Mouse (Mus musculus) midbrain, embryonic 16.5 days (tissue): ENCODE data around the gene Ccdc152. TPM values are rescaled to one million over a fixed set of nuclear protein-coding genes. Genes with fewer than 3 reads are reported as not detected.

ENCODE experiments used
- ATAC-seq: fragments of 200-750 bp; cut with Nextera tagmentation; 2 replicates; pipeline ENCODE4 v1.8.0; 2017; ENCODE audit warnings: moderate TSS enrichment
- H3K27ac ChIP-seq: fragments of 300-500 bp; sonication (generic); 2 replicates; pipeline ENCODE4 v1.5.1; 2014; ENCODE audit warnings: mild to moderate bottlenecking, low read length, mixed read lengths
- H3K27me3 ChIP-seq: fragments of 300-500 bp; sonication (generic); 2 replicates; pipeline ENCODE4 v1.6.1; 2014; ENCODE audit warnings: low read depth, low read length, mixed read lengths; ENCODE audit not compliant: control insufficient read depth, insufficient read depth
- H3K36me3 ChIP-seq: fragments of 300-500 bp; sonication (generic); 2 replicates; pipeline ENCODE4 v1.6.1; 2014; ENCODE audit warnings: mild to moderate bottlenecking, low read length, moderate library complexity, mixed read lengths; ENCODE audit not compliant: control insufficient read depth, insufficient read depth
- H3K4me1 ChIP-seq: fragments of 300-500 bp; sonication (generic); 2 replicates; pipeline ENCODE4 v1.6.1; 2014; ENCODE audit warnings: mild to moderate bottlenecking, low read length, mixed read lengths; ENCODE audit not compliant: control insufficient read depth, insufficient read depth
- H3K4me2 ChIP-seq: fragments of 300-500 bp; sonication (generic); 2 replicates; pipeline ENCODE4 v1.6.1; 2014; ENCODE audit warnings: mild to moderate bottlenecking, low read length, mixed read lengths
- H3K4me3 ChIP-seq: fragments of 300-500 bp; sonication (generic); 2 replicates; pipeline ENCODE4 v1.5.1; 2014; ENCODE audit warnings: low read depth, mild to moderate bottlenecking, low read length, moderate library complexity, mixed read lengths
- H3K9ac ChIP-seq: fragments of 300-500 bp; sonication (generic); 2 replicates; pipeline ENCODE4 v1.6.1; 2014; ENCODE audit warnings: low read depth, low read length, mixed read lengths
- H3K9me3 ChIP-seq: fragments of 300-500 bp; sonication (generic); replicated peaks from 2 replicates; pipeline ENCODE4 v1.6.1; 2014; ENCODE audit warnings: mild to moderate bottlenecking, low read length, mixed read lengths; ENCODE audit not compliant: control insufficient read depth, poor library complexity, severe bottlenecking
- WGBS: fragments of 180-500 bp; shearing (Covaris S2); extraction: QIAGEN DNeasy Blood & Tissue Kit; methylation state at CpG from one replicate; pipeline ENCODE4 v1.1.7; 2014; 5-methylcytosine and 5-hydroxymethylcytosine counted together
- polyA plus RNA-seq: library from polyadenylated mRNA; unstranded; fragments of >200 nt; fragmentation: Nextera tagmentation; extraction: Ambion mirVana; gene quantifications from 2 replicates; pipeline ENCODE4 v1.2.1, GENCODE M21; 2015

The Ccdc152 gene
- polyA plus RNA-seq, 1 experiment from 2014 or later = not detected

- no peak overlapping the region for H3K9ac ChIP-seq
- no peaks in the 10 kb centered on the region for H3K36me3 ChIP-seq
- WGBS = 16% methylated on average over 6 of the region's 6 CpGs
- ATAC-seq = peak; percentile 50
- H3K27me3 ChIP-seq = no peaks in the 10 kb centered on the region
- 0 out of 2 replicates have a peak, but pooled peaks cover 3% of the 10 kb centered on the region for H3K4me1 ChIP-seq
- no peaks in the 10 kb centered on the region for H3K9me3 ChIP-seq
- H3K4me3 ChIP-seq = no peak overlapping the region
- H3K27ac ChIP-seq = no peak overlapping the region
- H3K4me2 ChIP-seq = peak overlapping the region; percentile 51
Observed at GRCm38 (mm10) chr15:3269996-3270645, 33.2 kb downstream of the Ccdc152 start.

GRCm38 (mm10) chr15:3269496-3269895 is 33.8 kb downstream of the Ccdc152 start:
- peak; percentile 9; the same call in 1 of the 2 replicates for ATAC-seq
- 92% methylated on average over 4 of the region's 4 CpGs for WGBS

GRCm38 (mm10) chr15:3268247-3268646 is 35.1 kb downstream of the Ccdc152 start, which contains the start of gene Selenop:
Gene Selenop, plus strand, starts transcription at chr15:3268547.
- H3K36me3 ChIP-seq = no peaks in the 10 kb centered on the region
- H3K27ac ChIP-seq = no peak within 1 kb of the TSS
- WGBS = 88% methylated on average over 6 of the region's 6 CpGs

More at GRCm38 (mm10) chr15:3269496-3269895, 33.8 kb downstream of the Ccdc152 start:
- no peak overlapping the region for H3K27ac ChIP-seq
- no peak overlapping the region for H3K9ac ChIP-seq
- no peaks in the 10 kb centered on the region for H3K9me3 ChIP-seq
- 0 out of 2 replicates have a peak, but pooled peaks cover 3% of the 10 kb centered on the region for H3K4me1 ChIP-seq
- no peak overlapping the region for H3K4me3 ChIP-seq
- H3K27me3 ChIP-seq = no peaks in the 10 kb centered on the region
- no peak overlapping the region for H3K4me2 ChIP-seq
- no peaks in the 10 kb centered on the region for H3K36me3 ChIP-seq

GRCm38 (mm10) chr15:3264828-3265227 is 38.5 kb downstream of the Ccdc152 start:
- WGBS = 91% methylated on average over 1 of the region's 1 CpGs
- no peak for ATAC-seq

More at GRCm38 (mm10) chr15:3268247-3268646, 35.1 kb downstream of the Ccdc152 start, which contains the start of gene Selenop:
- Histone ChIP-seq H3K9ac (no peak within 1 kb of the TSS), H3K9me3 (no peaks in the 10 kb centered on the region), H3K4me1 (0 out of 2 replicates have a peak, but pooled peaks cover 3% of the 10 kb centered on the region), H3K4me3 (no peak within 1 kb of the TSS), H3K27me3 (no peaks in the 10 kb centered on the region), H3K4me2 (no peak within 1 kb of the TSS)
- ATAC-seq = no peak

GRCm38 (mm10) chr15:3264293-3264692 is 39.0 kb downstream of the Ccdc152 start:
- no peak overlapping the region for H3K4me2 ChIP-seq
- H3K4me1 ChIP-seq = no peaks in the 10 kb centered on the region
- no peak overlapping the region for H3K9ac ChIP-seq
- H3K27ac ChIP-seq = no peak overlapping the region
- H3K27me3 ChIP-seq = no peaks in the 10 kb centered on the region
- H3K36me3 ChIP-seq = no peaks in the 10 kb centered on the region
- no peak overlapping the region for H3K4me3 ChIP-seq
- H3K9me3 ChIP-seq = no peaks in the 10 kb centered on the region
- ATAC-seq = no peak
- WGBS = 98% methylated on average over 4 of the region's 4 CpGs

More at GRCm38 (mm10) chr15:3264828-3265227, 38.5 kb downstream of the Ccdc152 start:
- Histone ChIP-seq H3K4me2 (no peak overlapping the region), H3K27ac (no peak overlapping the region), H3K36me3 (no peaks in the 10 kb centered on the region), H3K27me3 (no peaks in the 10 kb centered on the region), H3K4me1 (no peaks in the 10 kb centered on the region), H3K9ac (no peak overlapping the region), H3K9me3 (no peaks in the 10 kb centered on the region), H3K4me3 (no peak overlapping the region)

GRCm38 (mm10) chr15:3262883-3263282 is 40.4 kb downstream of the Ccdc152 start:
- Histone ChIP-seq H3K27me3 (no peaks in the 10 kb centered on the region), H3K27ac (no peak overlapping the region), H3K9ac (no peak overlapping the region), H3K4me3 (no peak overlapping the region), H3K36me3 (no peaks in the 10 kb centered on the region), H3K4me2 (no peak overlapping the region), H3K9me3 (no peaks in the 10 kb centered on the region), H3K4me1 (no peaks in the 10 kb centered on the region)
- ATAC-seq = no peak
- 76% methylated on average over 3 of the region's 3 CpGs for WGBS

- no peak for ATAC-seq
Observed at GRCm38 (mm10) chr15:3260309-3260708, 43.0 kb downstream of the Ccdc152 start.

GRCm38 (mm10) chr15:3259025-3259424 is 44.3 kb downstream of the Ccdc152 start:
- Histone ChIP-seq H3K9me3 (no peaks in the 10 kb centered on the region), H3K4me2 (no peak overlapping the region), H3K4me1 (no peaks in the 10 kb centered on the region), H3K27me3 (no peaks in the 10 kb centered on the region), H3K4me3 (no peak overlapping the region), H3K9ac (no peak overlapping the region), H3K36me3 (no peaks in the 10 kb centered on the region), H3K27ac (no peak overlapping the region)
- ATAC-seq = no peak
- 82% methylated on average over 1 of the region's 1 CpGs for WGBS

More at GRCm38 (mm10) chr15:3260309-3260708, 43.0 kb downstream of the Ccdc152 start:
- Histone ChIP-seq H3K4me2 (no peak overlapping the region), H3K9ac (no peak overlapping the region), H3K27me3 (no peaks in the 10 kb centered on the region), H3K27ac (no peak overlapping the region), H3K4me1 (no peaks in the 10 kb centered on the region), H3K36me3 (no peaks in the 10 kb centered on the region), H3K9me3 (no peaks in the 10 kb centered on the region), H3K4me3 (no peak overlapping the region)
- 92% methylated on average over 4 of the region's 4 CpGs for WGBS

GRCm38 (mm10) chr15:3251718-3252067 is 51.6 kb downstream of the Ccdc152 start:
- H3K9ac ChIP-seq = no peak overlapping the region
- no peak overlapping the region for H3K4me2 ChIP-seq
- no peak for ATAC-seq
- H3K27me3 ChIP-seq = no peaks in the 10 kb centered on the region
- no peaks in the 10 kb centered on the region for H3K36me3 ChIP-seq
- no peak overlapping the region for H3K27ac ChIP-seq
- no peak overlapping the region for H3K4me3 ChIP-seq
- H3K4me1 ChIP-seq = no peaks in the 10 kb centered on the region
- no peaks in the 10 kb centered on the region for H3K9me3 ChIP-seq
